Mouse (Mus musculus): ENCODE measurements at regions not wholly inside any gene's neighbourhood (a gene's known extent, or its start where the extent isn't known, plus 50 kb on each side); places are given as distances from the start of the nearest gene placed in this dataset.
A peak's percentile ranks its signal among the peaks of the same experiment; 100 is the strongest.

DNA sequence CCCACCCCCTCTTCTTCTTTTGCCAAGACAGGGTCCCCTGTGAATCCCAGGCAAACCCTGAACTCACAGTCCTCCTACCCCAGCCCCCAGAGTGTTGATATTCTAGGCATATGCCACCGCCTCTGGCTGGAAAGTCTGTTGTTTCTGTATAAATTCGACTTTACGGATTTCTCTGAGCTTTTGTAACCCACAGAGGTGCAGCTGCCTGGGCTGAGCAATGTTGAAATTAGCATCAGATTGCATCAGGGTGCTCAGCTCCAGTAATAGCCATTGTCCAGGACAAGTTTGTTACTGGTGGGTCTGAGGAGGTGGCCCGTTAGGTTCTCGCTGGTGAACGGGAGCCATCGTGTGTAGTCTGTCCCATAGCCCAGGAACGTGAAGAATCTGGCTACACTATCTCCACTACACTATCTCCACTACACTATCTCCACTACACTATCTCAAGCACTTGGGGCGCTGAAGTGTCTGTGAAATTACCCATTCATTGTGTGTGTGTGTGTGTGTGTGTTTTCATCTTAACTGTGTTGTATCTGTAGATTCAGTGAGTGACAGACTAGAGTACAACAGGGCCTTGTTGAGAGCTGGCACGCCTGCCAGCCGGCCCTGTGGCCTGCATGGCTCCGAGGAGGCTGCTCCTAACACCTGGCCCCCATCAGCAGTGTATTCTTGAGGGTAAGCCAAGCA lies 92.4 kb upstream of the Hnrnpk start:
- no peak for DNase-seq (ENCODE audit: low spot score in 2 of 2)

DNA sequence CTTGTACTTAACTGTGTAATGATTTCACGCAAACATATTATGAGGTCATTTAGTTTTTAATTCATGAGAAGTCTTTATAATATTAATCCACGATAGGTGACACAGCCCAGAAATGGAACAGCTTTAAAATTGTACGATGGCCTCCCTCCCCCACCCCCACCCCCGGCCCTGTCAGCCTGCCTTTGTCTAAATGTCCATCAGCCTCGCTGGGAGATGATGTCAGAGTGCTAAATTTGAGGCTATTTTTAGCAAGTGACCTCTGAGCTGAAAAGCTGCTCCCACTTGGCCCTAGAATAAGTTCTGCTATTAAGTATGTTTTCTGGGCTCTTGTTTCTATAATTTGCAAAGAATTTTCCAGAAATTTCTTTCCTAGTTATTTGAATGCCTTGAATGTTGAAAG lies 91.6 kb upstream of the Hnrnpk start:
- DNase-seq (ENCODE audit: low spot score in 2 of 2), result no peak

DNA sequence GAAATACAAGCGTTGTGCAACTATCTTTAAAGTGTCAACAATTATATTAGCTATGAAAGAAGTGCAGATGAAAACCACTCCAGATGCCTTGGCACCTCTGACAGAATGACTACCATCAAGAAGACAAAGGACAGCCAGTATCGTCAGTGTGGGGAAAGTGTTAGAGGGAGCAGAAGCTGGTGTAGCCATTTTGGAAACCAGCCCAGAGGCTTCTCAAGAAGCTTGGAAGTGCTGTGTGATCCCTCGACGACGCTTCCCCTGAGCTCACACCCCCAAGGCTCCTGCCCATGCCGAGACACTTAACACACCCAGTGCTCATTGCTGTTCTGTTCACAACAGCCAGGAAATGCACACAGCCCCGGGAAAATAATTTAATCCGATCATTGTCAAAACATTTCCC lies 87.7 kb upstream of the Hnrnpk start:
- DNase-seq (ENCODE audit: low spot score in 2 of 2), result no peak

DNA sequence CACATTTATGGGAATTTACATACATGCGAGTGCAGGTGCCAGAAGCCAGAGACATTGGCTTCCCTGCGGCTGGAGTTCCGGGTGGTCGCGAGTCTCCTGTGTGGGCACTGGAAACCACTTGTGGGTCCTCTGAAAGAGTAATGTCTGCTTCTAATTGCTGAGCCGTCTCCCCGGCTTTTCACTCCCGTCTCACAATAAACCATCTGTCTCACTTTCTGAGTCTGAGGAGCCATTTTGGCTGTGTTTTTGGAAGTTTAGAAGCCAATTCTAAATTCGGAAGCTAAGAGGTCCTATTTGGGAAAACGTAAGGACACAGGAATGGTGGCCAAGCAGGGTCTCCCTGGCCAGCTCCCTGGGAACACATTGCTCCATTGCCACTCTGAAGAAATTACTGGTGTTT lies 81.9 kb upstream of the Hnrnpk start:
- DNase-seq (ENCODE audit: low spot score in 2 of 2), result no peak

DNA sequence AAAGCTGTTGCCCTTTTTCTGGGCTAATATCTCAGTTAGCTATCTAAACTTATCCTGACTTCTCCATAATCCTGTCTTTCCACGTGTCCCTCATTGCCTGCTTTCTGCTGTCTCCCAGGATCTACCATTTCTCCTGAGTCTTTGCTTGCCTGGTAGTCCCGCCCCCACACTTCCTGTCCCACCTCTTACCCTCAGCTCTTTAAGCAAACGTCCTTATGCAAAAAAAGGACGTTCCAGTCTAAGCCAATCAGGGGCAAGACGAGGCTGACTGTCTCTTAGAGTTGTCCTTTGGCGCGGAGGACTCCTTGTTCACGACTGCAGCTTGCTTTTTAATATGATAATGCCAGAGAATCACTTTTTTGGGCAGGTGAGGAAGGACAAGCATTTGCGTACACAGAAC lies 79.6 kb upstream of the Hnrnpk start:
- DNase-seq (ENCODE audit: low spot score in 2 of 2), result no peak

DNA sequence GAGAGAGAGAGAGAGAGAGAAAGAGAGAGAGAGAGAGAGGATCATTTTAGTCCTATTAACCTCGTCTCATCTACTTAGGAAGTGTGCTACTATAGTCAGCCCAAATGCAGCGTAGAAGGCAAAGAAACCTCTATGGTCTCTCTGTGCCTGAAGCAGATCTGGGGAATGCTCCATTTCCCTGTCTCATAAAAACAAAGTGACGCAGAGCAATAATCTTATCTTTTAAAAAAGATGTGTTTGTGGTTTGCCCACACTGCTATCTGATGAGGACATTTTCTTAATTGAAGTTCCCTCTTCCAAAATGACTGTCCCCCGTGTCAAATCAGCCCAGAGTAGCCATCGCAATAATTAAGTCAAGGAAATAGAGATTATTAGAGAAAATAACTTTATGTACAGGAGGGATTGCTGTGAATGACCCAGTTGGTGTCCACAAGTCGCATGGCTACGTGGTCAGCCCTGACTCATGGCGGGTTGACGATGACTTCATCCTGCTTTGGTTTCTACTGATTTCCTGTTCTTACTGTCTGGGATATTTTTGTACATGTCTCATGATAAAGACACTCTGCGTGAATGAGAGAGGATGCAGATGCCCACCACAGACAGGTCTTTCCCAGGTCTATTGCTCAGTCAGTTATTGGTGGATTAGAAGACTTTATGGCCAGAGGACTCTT lies 77.9 kb upstream of the Hnrnpk start:
- no peak for DNase-seq (ENCODE audit: low spot score in 2 of 2)

DNA sequence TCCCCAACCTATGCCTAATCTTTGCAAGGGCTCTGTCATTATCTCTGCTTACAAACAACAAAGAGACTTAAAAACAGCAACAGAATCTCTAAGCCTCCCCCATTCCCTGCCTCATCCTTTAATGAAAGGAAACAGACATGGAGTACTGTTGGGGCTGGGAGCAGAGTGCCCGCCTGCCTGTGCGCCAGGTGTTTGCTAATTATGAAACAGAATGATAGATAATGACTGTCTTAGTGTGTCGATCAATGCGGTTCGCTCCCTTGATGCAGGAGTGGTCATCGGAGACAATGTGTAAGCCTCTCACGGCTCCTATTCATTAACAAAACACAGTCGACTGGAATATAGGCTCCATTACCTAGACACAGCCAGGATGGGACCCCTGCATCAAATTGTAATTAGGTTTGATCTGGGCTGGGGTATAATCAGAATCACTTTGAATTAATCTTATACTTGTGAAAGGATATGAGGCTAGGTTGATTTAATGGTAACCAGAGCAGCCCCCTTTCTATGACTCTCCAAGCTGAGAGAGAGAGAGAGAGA lies 77.3 kb upstream of the Hnrnpk start:
- no peak for DNase-seq (ENCODE audit: low spot score in 2 of 2)

DNA sequence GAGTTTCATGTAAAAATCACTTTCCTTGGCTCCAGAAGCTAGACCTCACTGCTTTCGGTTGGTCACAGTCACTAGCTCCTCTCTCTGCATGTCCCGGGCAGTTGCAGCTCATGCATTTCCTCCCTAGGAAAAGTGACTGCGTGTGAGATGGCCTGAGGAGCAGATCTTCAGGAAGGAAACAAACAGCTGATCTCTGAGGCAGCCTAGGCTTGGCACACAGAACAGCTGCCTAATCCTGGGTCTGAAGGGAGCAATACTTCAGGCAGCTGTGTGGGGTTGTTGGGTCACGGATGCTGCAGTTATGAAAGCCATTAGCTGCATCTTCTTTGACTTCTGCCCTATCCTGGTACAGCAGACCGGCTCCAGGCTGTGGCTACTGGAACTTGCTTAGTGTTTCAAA lies 75.3 kb upstream of the Hnrnpk start:
- DNase-seq (ENCODE audit: low spot score in 2 of 2), result no peak

DNA sequence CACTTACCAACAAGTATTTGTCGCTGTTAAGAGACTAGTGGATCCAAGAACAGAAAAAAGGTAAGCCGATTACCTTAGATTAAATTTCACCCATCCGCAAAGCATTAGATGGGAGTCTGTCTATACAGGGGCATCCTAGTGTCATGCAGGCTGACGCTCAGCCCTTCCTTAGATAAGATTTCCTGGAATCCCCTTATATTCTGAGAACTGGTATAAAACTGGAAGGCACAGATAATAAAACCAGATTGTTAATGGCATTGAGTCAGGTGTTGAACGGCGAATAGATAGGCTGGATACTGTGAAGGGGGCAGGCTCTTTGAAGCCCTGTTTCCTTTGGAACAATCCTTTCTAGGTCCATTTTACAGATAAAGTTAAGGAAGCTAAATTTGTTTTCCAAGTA lies 74.1 kb upstream of the Hnrnpk start:
- no peak for DNase-seq (ENCODE audit: low spot score in 2 of 2)

DNA sequence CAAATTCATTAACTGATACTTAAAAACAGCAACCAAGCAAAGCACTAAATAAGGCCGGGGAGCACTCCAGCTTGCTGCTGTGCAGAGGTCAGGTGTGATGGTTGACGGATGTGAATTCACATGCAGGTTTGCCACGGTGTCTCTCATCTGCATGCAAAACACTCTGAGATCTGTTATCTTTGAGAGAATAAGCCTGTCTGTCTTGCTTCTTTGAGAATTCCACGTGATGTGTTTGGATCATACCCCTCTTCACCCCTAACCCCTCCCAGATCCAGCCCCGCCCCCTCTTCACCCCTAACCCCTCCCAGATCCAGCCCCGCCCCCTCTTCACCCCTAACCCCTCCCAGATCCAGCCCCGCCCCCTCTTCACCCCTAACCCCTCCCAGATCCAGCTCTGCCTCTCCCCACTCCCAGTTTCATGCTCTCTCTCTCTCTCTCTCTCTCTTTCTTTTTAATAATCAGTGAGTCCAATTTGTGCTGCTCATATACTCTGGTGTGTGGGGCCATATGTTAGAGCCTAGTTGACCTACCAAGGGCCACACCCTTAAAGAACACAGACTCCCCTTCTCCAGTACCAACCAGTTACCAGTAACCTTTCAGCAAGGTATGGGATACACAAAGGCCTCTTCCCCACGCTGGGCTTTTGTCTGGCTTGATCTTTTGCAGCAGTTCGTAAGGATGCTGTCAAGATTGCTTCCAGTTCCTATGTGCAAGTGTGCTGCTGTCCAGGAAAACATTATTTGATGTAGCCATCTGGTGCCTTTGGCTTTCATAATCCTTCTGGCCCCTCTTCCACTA lies 73.1 kb upstream of the Hnrnpk start:
- DNase-seq (ENCODE audit: low spot score in 2 of 2), result no peak

DNA sequence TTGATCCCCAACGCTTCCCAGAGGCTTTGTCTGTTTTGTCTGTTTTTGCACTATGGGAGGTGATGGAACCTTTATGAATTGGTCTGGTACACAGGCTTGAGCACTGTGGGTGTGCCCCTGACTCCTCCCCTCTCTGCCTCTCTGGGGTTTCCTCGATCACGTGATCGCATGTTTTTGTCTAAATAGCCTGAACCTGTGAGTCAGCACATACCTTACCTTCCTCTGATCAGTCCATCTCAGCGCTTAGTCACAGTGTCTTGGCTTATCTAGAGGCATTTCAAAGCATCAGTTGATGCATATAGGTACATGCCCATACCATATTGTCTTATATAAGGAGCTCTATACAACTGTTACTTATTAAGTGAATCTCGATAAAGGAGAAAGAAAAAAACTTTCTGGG lies 72.4 kb upstream of the Hnrnpk start:
- DNase-seq (ENCODE audit: low spot score in 2 of 2), result peak; percentile 5 to 30

DNA sequence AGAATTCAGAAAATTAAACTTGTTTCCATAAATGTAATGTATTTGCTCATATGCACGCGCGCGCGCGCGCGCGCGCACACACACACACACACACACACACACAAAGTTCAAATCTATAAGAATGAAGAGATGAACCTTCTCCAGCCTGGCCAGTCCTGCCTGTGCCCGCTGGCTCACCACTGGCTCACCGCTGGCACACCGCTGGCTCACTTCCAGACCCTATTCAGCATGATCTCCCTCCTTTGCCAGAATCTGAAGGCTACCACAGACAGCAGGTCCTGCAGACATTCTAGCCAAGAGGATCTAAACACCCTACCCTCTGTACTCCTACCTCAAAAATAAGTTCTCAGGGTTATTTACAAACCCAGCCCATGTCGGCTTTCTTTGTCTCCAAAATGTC lies 69.3 kb upstream of the Hnrnpk start:
- DNase-seq (ENCODE audit: low spot score in 2 of 2), result no peak

DNA sequence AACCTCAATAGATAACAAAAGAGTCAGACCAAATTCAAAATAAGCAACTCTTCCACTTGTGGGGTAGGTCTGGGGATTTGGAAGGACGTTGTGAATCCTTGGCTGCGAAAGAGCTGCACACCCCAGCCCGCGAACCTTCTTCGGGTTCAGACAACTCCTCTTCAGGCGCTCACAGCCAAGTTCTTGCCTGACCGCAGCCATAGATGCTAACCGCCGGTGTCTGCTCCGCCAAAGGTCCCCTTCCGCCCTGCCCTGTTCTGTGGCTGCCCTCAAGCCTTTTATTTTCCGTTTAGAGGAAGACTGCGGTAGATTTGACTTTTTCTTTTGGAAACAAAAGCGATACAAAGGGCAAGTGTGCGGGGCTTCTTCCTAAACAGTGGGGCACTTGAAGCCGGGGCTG lies 68.6 kb upstream of the Hnrnpk start:
- peak; percentile 32 to 36 for DNase-seq (ENCODE audit: low spot score in 2 of 2)

DNA sequence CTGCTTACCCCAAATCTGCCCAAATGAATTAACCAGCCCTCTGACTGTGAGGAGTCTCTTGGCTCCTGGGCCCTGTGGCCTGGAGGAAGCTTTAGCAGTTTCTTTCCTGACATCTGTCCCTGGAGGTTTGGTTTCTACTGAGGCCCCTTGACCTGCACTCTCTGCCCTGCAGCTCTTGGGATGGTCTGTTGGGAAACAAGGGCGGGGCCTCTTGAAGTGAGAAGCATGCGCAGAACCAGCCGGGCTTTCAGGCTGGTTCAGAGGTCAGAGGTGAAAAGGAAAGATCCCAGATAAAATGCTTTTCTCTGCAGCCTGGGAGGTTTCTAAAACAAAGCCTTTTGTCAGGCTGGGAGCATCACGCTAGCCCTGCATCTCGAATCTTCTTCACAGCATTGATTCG lies 66.6 kb upstream of the Hnrnpk start:
- no peak for DNase-seq (ENCODE audit: low spot score in 2 of 2)

DNA sequence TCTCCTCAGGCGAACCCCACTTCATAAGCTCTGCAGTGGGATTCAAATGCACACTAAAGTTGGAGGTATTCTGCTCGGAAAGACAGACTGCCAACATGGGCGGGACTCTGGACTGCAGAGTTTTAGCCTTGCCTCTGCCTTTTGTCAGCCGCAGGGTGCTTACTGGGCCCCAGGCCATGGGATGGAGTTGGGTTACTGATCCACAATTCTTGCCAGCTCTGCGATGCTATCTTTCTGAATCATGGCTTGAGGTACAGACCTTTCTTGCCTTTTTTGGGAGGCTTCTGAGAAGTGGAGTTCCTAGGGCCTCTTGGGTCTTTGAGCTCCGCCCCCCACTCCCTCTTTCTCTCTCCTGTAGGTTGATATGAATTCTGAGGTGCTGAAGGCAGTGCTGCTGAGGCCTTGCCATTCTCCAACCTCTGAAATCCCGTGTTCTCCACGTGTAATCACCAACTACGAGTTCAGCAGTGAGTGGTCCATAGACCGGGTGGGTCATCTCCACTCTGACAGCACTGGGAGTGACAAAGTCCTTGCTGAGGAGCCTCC lies 64.0 kb upstream of the Hnrnpk start:
- DNase-seq (ENCODE audit: low spot score in 2 of 2), result no peak

DNA sequence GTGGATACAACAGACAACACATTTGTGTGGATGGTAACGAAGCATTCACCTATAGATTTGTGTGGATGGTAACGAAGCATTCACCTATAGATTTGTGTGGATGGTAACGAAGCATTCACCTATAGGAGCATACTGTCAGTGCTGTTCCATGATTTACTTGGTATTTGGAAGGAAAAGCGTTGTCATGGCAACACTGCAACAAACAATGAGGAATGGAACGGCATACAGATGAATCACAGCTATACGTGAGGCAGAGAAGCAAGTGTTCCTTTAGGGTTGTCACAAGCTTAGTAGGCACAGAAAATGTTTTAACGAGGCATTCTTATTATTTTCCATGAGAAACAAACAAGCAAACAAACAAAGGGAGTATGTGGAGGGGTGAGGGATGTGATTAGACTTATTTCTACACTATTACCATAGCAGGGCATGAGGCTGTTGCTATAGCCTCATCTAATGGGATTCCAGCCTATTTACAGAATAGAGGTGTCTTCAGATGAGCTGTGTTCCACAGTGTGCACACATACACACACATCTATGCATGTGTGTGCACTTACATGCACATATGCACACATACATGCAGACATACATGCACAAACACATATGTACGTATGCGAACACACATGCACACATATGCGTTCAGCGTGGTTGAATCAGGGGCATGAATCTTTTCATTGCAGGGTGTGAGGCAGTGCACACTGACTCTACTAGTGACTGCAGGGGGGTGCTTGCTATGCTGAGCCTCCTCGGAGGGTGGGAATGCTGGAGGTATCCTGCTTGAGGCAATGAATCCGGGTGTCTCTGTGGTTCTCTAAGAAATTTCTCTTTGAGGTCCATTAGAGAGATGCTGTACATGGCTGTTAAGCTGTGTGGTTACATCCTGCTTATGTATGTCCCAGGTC lies 62.3 kb upstream of the Hnrnpk start:
- DNase-seq (ENCODE audit: low spot score in 2 of 2), result no peak

Measured in spleen, postnatal 36 days (tissue).